Mouse (Mus musculus) adrenal gland (tissue): ENCODE measurements around the gene Alyref2.
"Not testable (repeated sequence)": the region's sequence is repeated elsewhere in the genome, so short reads cannot be mapped to it uniquely, and the experiment has no call there.

Experiments used
- intact Hi-C: fragments of 180-260 bp; cut with DNase I; formaldehyde crosslinking; loops from one replicate; pipeline ENCODE4 v1.15.1; 2025
- long read RNA-seq, 2 experiments: library from polyadenylated mRNA; unstranded; transcript quantifications; one replicate each; pipeline ENCODE4 v2.0.0; 2020; ENCODE audit warnings: borderline replicate concordance in 1 of 2; ENCODE audit not compliant: insufficient replicate concordance in 1 of 2

Gene Alyref2
- long read RNA-seq, experiment 1, transcript Alyref2-201 (1 exons, 1,273 nt): major isoform, 11 of 11 reads
- long read RNA-seq, experiment 1, partial matches to known transcripts: 0 of 11 reads
- long read RNA-seq, experiment 1, other reads (novel, unspliced or antisense): 0 of 11 reads
- long read RNA-seq, experiment 2, transcript Alyref2-201 (1 exons, 1,273 nt): major isoform, 12 of 12 reads
- long read RNA-seq, experiment 2, partial matches to known transcripts: 0 of 12 reads
- long read RNA-seq, experiment 2, other reads (novel, unspliced or antisense): 0 of 12 reads

- intact Hi-C loops: loop anchor here (5.0 kb wide), 1 partner anchor 64 kb away; no protein-coding TSS in a partner anchor
Observed at GRCm38 (mm10) chr1:171503250-171503591, at the start of gene Alyref2. Gene Alyref2 (plus strand): TSS chr1:171503478.

- intact Hi-C loops: no loop called here
Observed at GRCm38 (mm10) chr1:171454926-171455325, 48.4 kb upstream of the Alyref2 start.

GRCm38 (mm10) chr1:171457568-171457967 is 45.7 kb upstream of the Alyref2 start:
- intact Hi-C loops: no loop called here

GRCm38 (mm10) chr1:171459791-171460190 is 43.5 kb upstream of the Alyref2 start:
- intact Hi-C loops: no loop called here

- intact Hi-C loops: no loop called here
Observed at GRCm38 (mm10) chr1:171460551-171461503, 42.5 kb upstream of the Alyref2 start.

GRCm38 (mm10) chr1:171463133-171463532 is 40.1 kb upstream of the Alyref2 start:
- intact Hi-C loops: no loop called here

- intact Hi-C loops: no loop called here
Observed at GRCm38 (mm10) chr1:171465749-171466412, 37.4 kb upstream of the Alyref2 start.

- intact Hi-C loops: no loop called here
Observed at GRCm38 (mm10) chr1:171466565-171466964, 36.7 kb upstream of the Alyref2 start.

- intact Hi-C loops: no loop called here
Observed at GRCm38 (mm10) chr1:171469678-171470077, 33.6 kb upstream of the Alyref2 start.

GRCm38 (mm10) chr1:171470371-171470871 is 32.9 kb upstream of the Alyref2 start:
- intact Hi-C loops: no loop called here

GRCm38 (mm10) chr1:171470896-171471295 is 32.4 kb upstream of the Alyref2 start:
- intact Hi-C loops: no loop called here

- intact Hi-C loops: no loop called here
Observed at GRCm38 (mm10) chr1:171471452-171471851, 31.8 kb upstream of the Alyref2 start.

GRCm38 (mm10) chr1:171471941-171472340 is 31.3 kb upstream of the Alyref2 start:
- intact Hi-C loops: not testable (repeated sequence)

GRCm38 (mm10) chr1:171473506-171473905 is 29.8 kb upstream of the Alyref2 start:
- intact Hi-C loops: no loop called here

- intact Hi-C loops: no loop called here
Observed at GRCm38 (mm10) chr1:171473920-171474640, 29.2 kb upstream of the Alyref2 start.

- intact Hi-C loops: loop anchor here (5.0 kb wide), 2 partner anchors 65 to 155 kb away; partner anchors contain the start of gene Usf1
Observed at GRCm38 (mm10) chr1:171477123-171477522, 26.2 kb upstream of the Alyref2 start.

- intact Hi-C loops: loop anchor here (2.0 to 5.0 kb wide), 3 partner anchors 66 to 156 kb away; partner anchors contain the start of genes Klhdc9 and Usf1
Observed at GRCm38 (mm10) chr1:171477758-171478545, 25.3 kb upstream of the Alyref2 start.

GRCm38 (mm10) chr1:171478968-171479367 is 24.3 kb upstream of the Alyref2 start:
- intact Hi-C loops: loop anchor here (2.0 to 5.0 kb wide), 3 partner anchors 67 to 157 kb away; partner anchors contain the start of genes Klhdc9 and Usf1

- intact Hi-C loops: no loop called here
Observed at GRCm38 (mm10) chr1:171494241-171494640, 9.0 kb upstream of the Alyref2 start.

- intact Hi-C loops: no loop called here
Observed at GRCm38 (mm10) chr1:171495371-171495770, 7.9 kb upstream of the Alyref2 start.
